Mouse (Mus musculus) ES-Bruce4 (cell line): ENCODE measurements at regions not wholly inside any gene's neighbourhood (a gene's known extent, or its start where the extent isn't known, plus 50 kb on each side); places are given as distances from the start of the nearest gene placed in this dataset.

ENCODE experiments used
- CTCF ChIP-seq: IDR thresholded peaks from one replicate; pipeline ENCODE4 v1.8.1; 2011; ENCODE audit warnings: low read depth, low read length
- EP300 ChIP-seq: IDR thresholded peaks from 2 replicates; pipeline ENCODE4 v1.6.1; 2011; ENCODE audit warnings: low read depth, low read length; ENCODE audit not compliant: insufficient read depth
- POLR2A ChIP-seq: IDR thresholded peaks from one replicate; pipeline ENCODE4 v1.8.1; 2011; ENCODE audit warnings: low read length; ENCODE audit not compliant: insufficient read depth

GRCm38 (mm10) chr13:102591803-102592537 is 101.4 kb upstream of the Cd180 start:
- TF ChIP-seq EP300 (no peak), CTCF (no peak), POLR2A (no peak)
